Mouse (Mus musculus) midbrain, embryonic 14.5 days (tissue): ENCODE measurements around the gene Cyb561d1. TPM values are rescaled to one million over a fixed set of nuclear protein-coding genes. Genes with fewer than 3 reads are reported as not detected.

Experiments used
- ATAC-seq: fragments of 200-750 bp; cut with Nextera tagmentation; 2 replicates; pipeline ENCODE4 v1.8.0; 2017; ENCODE audit warnings: moderate number of reproducible peaks, moderate library complexity; ENCODE audit not compliant: low FRiP score, low TSS enrichment
- DNase-seq: peaks from one replicate; pipeline ENCODE4 v3.0.0-alpha.2; 2015
- H3K27ac ChIP-seq: fragments of 300-500 bp; sonication (generic); replicated peaks from 2 replicates; pipeline ENCODE4 v1.5.1; 2014; ENCODE audit warnings: mild to moderate bottlenecking, low read depth, low read length, moderate library complexity
- H3K27me3 ChIP-seq: fragments of 300-500 bp; sonication (generic); 2 replicates; pipeline ENCODE4 v1.6.1; 2014; ENCODE audit warnings: low read length, control low read depth, mixed read lengths; ENCODE audit not compliant: control insufficient read depth, insufficient read depth
- H3K36me3 ChIP-seq: fragments of 300-500 bp; sonication (generic); 2 replicates; pipeline ENCODE4 v1.6.1; 2014; ENCODE audit warnings: low read length, control low read depth; ENCODE audit not compliant: control insufficient read depth, insufficient read depth
- H3K4me1 ChIP-seq: fragments of 300-500 bp; sonication (generic); 2 replicates; pipeline ENCODE4 v1.6.1; 2014; ENCODE audit warnings: mild to moderate bottlenecking, antibody characterized with exemption, low read length, control low read depth; ENCODE audit not compliant: control insufficient read depth, insufficient read depth
- H3K4me2 ChIP-seq: fragments of 300-500 bp; sonication (generic); 2 replicates; pipeline ENCODE4 v1.6.1; 2014; ENCODE audit warnings: mild to moderate bottlenecking, low read length, moderate library complexity
- H3K4me3 ChIP-seq: fragments of 300-500 bp; sonication (generic); replicated peaks from 2 replicates; pipeline ENCODE4 v1.5.1; 2014; ENCODE audit warnings: low read depth, low read length
- H3K9ac ChIP-seq: fragments of 300-500 bp; sonication (generic); replicated peaks from 2 replicates; pipeline ENCODE4 v1.6.1; 2014; ENCODE audit warnings: mild to moderate bottlenecking, low read length, moderate library complexity
- H3K9me3 ChIP-seq: fragments of 300-500 bp; sonication (generic); 2 replicates; pipeline ENCODE4 v1.6.1; 2016; ENCODE audit warnings: low read length, control low read depth, mixed read lengths; ENCODE audit not compliant: control insufficient read depth
- WGBS: fragments of 180-500 bp; shearing (Covaris S2); extraction: QIAGEN DNeasy Blood & Tissue Kit; methylation state at CpG from one replicate; pipeline ENCODE4 v1.1.7; 2014; 5-methylcytosine and 5-hydroxymethylcytosine counted together
- polyA plus RNA-seq: library from polyadenylated mRNA; unstranded; fragments of >200 nt; fragmentation: Nextera tagmentation; extraction: Ambion mirVana; gene quantifications from 2 replicates; pipeline ENCODE4 v1.2.1, GENCODE M21; 2014

Cyb561d1 gene
- polyA plus RNA-seq, 1 experiment from 2014 or later, result 2.7 TPM

DNA sequence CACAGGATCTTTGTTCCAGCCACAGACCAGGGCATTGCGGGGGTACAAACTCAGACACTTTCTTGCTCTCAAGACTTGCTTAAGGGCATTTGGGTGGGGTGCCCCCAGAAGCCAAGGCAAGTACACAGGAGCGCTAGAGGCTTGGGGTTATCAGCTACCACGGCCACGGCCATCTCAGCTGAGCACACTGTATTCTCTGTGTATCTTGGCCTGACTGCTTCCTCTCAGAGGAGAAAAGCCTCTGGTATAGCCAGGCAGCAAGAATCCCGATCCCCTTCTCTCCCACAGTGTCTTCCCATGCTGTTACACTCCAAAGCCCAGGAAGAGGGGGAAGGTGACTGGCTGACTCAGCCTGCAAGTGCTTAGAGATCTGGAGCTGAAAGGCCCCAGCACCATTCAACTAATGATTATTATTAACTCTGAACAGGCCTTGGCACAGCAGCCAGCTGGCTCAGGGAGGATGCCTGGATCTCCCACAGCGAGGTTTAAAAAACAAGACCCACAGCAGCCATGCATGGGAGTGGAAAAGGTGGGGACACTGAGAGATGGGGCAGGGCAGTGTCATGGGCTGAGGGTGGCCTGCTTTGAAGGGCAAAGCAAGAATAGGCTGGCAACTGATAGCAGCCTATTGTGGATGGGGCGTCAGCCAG is 4.9 kb downstream of the Cyb561d1 start:
- H3K4me1 ChIP-seq, result peaks cover 19% of the 10 kb centered on the region
- 0 out of 2 replicates have a peak overlapping the region, but pooled peaks have one; percentile 9 for H3K9ac ChIP-seq
- ATAC-seq, result no peak
- H3K4me2 ChIP-seq, result no peak overlapping the region
- no peak overlapping the region for H3K4me3 ChIP-seq
- H3K27ac ChIP-seq, result peak overlapping the region; percentile 74; the same call in 1 of the 2 replicates
- H3K27me3 ChIP-seq, result no peaks in the 10 kb centered on the region
- WGBS, result 78% methylated on average over 7 of the region's 7 CpGs
- H3K9me3 ChIP-seq, result no peaks in the 10 kb centered on the region
- peaks cover 13% of the 10 kb centered on the region for H3K36me3 ChIP-seq
- DNase-seq, result no peak

DNA sequence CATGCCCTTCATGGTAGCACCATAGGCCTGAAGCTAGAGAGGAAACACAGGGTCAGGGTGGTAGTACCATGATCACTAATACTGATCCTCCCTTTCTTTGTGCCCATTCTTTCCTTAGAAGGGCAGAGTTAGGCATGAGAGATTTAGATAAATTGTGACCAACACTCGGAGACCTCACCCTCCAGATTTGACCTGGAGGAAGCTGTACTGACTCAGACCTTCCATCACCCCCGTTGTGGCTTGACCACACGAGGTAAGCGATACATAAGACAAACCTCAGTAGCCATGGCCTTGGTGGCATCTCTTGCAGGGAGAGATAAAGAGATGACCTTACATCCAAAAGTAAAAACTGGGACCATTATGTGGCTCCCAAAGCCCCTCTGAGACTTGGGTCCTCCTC is 5.7 kb downstream of the Cyb561d1 start:
- ATAC-seq (no peak), DNase-seq (no peak)
- peaks cover 13% of the 10 kb centered on the region for H3K36me3 ChIP-seq
- 85% methylated on average over 4 of the region's 4 CpGs for WGBS
- no peak overlapping the region for H3K4me2 ChIP-seq
- H3K4me3 ChIP-seq, result no peak overlapping the region
- H3K4me1 ChIP-seq, result peaks cover 19% of the 10 kb centered on the region
- no peaks in the 10 kb centered on the region for H3K9me3 ChIP-seq
- H3K27ac ChIP-seq, result peak overlapping the region; percentile 74; the same call in 1 of the 2 replicates
- H3K9ac ChIP-seq, result no peak overlapping the region
- no peaks in the 10 kb centered on the region for H3K27me3 ChIP-seq

- peaks cover 8% of the 10 kb centered on the region for H3K36me3 ChIP-seq
- DNase-seq (no peak), ATAC-seq (no peak)
- no peaks in the 10 kb centered on the region for H3K9me3 ChIP-seq
- H3K9ac ChIP-seq, result no peak overlapping the region
- H3K4me2 ChIP-seq, result no peak overlapping the region
- 86% methylated on average over 4 of the region's 4 CpGs for WGBS
- H3K4me1 ChIP-seq, result peaks cover 22% of the 10 kb centered on the region
- no peak overlapping the region for H3K4me3 ChIP-seq
- no peak overlapping the region for H3K27ac ChIP-seq
- H3K27me3 ChIP-seq, result no peaks in the 10 kb centered on the region
Measured at GRCm38 (mm10) chr3:108193686-108194085, 7.3 kb downstream of the Cyb561d1 start.

- Histone ChIP-seq H3K4me2 (no peak overlapping the region), H3K36me3 (peaks cover 8% of the 10 kb centered on the region; the same call in 1 of the 2 replicates), H3K9ac (no peak overlapping the region), H3K4me3 (no peak overlapping the region), H3K27me3 (no peaks in the 10 kb centered on the region), H3K9me3 (no peaks in the 10 kb centered on the region), H3K4me1 (peaks cover 15% of the 10 kb centered on the region; the same call in 1 of the 2 replicates), H3K27ac (no peak overlapping the region)
- DNase-seq (no peak), ATAC-seq (no peak)
- 82% methylated on average over 5 of the region's 5 CpGs for WGBS
Measured at GRCm38 (mm10) chr3:108189897-108190296, 11.1 kb downstream of the Cyb561d1 start.

DNA sequence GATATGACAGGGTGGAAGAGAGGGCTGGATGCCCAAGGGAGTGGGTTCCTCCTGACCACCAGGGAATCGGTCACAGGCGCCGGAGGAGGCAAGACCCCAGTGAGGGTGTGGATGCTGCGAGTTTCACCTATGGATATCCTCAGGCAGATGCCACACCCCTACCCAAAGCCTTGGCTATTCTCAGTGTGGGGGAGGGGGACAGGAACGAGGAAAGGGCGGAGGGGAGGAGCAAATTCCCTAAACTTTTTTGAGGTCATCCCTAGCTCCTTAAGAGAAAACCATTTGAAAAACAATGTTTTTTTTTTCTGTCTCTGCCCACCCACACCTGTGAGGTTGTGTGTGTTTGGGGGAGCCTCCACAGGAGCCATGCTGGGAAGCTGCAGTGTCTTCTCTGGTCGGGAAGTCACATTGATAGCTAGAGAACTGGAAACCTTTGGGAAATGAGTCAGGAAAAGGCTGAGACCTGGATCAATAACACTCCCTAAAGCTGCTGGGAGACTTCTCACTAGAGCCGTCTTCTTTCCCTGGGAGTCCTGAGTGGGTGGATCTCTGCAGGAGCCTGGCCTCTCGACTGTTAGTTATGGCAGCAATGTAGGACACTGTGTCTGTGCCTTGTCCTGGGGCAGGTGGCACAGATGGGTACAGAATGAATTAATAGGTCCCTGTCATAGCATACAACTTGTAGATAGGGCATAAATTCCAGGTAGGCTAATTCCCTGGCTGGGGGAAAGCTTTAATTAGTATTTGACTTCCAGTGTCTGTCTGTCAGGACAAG is 12.1 kb downstream of the Cyb561d1 start:
- Histone ChIP-seq H3K27me3 (no peaks in the 10 kb centered on the region), H3K9me3 (no peaks in the 10 kb centered on the region), H3K36me3 (peaks cover 8% of the 10 kb centered on the region; the same call in 1 of the 2 replicates), H3K9ac (no peak overlapping the region), H3K4me3 (no peak overlapping the region), H3K4me2 (no peak overlapping the region), H3K27ac (no peak overlapping the region), H3K4me1 (peaks cover 15% of the 10 kb centered on the region; the same call in 1 of the 2 replicates)
- WGBS, result 75% methylated on average over 9 of the region's 9 CpGs
- ATAC-seq (no peak), DNase-seq (no peak)

GRCm38 (mm10) chr3:108187111-108187795 is 13.8 kb downstream of the Cyb561d1 start:
- peak; percentile 24; the same call in 1 of the 2 replicates for ATAC-seq
- Histone ChIP-seq H3K27ac (no peak overlapping the region), H3K27me3 (no peaks in the 10 kb centered on the region)

DNA sequence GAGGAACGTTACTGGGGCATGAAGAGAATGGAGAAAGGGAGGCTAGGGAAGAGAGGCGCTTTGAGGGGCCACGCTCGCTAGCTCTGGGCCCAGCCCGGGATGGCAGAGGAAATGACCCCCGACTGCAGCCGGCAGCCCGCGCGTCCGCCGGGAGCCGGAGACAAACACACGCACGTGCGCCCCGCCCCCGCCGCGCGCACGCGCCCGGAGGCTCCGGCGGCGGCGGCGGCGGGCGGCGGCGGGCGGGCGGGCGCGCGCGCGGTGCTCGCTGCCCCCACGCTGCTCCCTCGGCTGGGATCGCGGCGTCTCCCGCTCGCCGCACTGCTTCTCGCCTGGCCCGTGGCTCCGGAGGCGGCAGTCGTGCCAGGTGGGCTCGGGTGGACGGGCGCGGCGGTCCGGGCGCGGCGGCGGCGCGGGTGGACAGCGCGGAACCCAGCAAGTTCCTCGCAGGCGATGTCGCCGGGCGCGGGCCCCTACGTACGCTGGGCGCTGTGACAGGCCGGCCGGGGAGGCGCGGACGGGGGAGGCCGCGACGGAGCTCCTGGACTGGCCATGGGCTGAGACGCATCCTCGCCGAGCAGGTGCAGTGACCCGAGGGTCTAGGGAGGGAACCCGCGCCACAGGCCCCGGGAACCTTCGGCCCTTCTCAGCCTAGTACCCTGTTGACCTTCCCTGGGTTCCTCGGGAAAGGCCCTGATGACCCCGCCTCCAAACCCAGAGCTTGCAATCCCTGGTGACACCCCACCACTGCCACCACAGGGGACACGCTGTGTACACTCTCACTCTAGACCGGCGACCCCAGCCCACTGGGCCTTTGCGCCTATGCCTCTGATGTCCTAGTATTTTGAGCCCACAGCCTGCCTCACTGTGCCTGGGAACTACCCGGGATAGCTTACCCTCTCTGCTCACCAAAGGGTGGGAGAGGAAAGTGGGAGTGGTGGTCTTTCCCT is 14.6 kb downstream of the Cyb561d1 start, which contains the start of gene Amigo1:
Gene Amigo1, plus strand, starts transcription at position 238 of the 950 bp plus-strand sequence.
- Histone ChIP-seq H3K4me2 (peak within 1 kb of the TSS; percentile 88), H3K4me3 (peak within 1 kb of the TSS; percentile 75), H3K4me1 (peaks cover 15% of the 10 kb centered on the region; the same call in 1 of the 2 replicates), H3K9me3 (no peaks in the 10 kb centered on the region), H3K9ac (peak within 1 kb of the TSS; percentile 82), H3K27me3 (no peaks in the 10 kb centered on the region), H3K36me3 (peaks cover 8% of the 10 kb centered on the region; the same call in 1 of the 2 replicates), H3K27ac (peak within 1 kb of the TSS; percentile 61; the same call in 1 of the 2 replicates)
- ATAC-seq, result peak; percentile 71
- WGBS, result under 1% methylated on average over 96 of the region's 100 CpGs
- DNase-seq, result peak; percentile 84

More at GRCm38 (mm10) chr3:108187111-108187795, 13.8 kb downstream of the Cyb561d1 start:
- Histone ChIP-seq H3K4me1 (peaks cover 15% of the 10 kb centered on the region; the same call in 1 of the 2 replicates), H3K4me2 (peak overlapping the region; percentile 88), H3K36me3 (peaks cover 8% of the 10 kb centered on the region; the same call in 1 of the 2 replicates), H3K9me3 (no peaks in the 10 kb centered on the region), H3K9ac (no peak overlapping the region), H3K4me3 (peak overlapping the region; percentile 75)
- no peak for DNase-seq
- 60% methylated on average over 20 of the region's 20 CpGs for WGBS
